Mouse (Mus musculus): ENCODE results near the gene Cul9. TPM values are rescaled to one million over a fixed set of nuclear protein-coding genes. Genes with fewer than 3 reads are reported as not detected.

The Cul9 gene
- polyA plus RNA-seq, 1 experiment from 2014 or later, result 6.5 TPM

- Histone ChIP-seq H3K4me1 (replicated peaks; ENCODE audit: insufficient read depth, low read length) (peaks cover 7% of the 10 kb centered on the region), H3K27me3 (ENCODE audit: insufficient read depth, low read length) (peaks cover 27% of the 10 kb centered on the region), H3K36me3 (ENCODE audit: insufficient read depth, low read length) (no peaks in the 10 kb centered on the region), H3K9me3 (replicated peaks; ENCODE audit: low read length) (no peaks in the 10 kb centered on the region), H3K4me3 (replicated peaks; ENCODE audit: low read depth, low read length) (peak within 1 kb of the TSS; percentile 24), H3K9ac (ENCODE audit: low read depth, low read length) (0 out of 2 replicates have a peak within 1 kb of the TSS, but pooled peaks have one; percentile 23), H3K4me2 (ENCODE audit: low read length) (peak within 1 kb of the TSS; percentile 49), H3K27ac (no peak within 1 kb of the TSS)
- ATAC-seq (replicated peaks; ENCODE audit: low FRiP score, low read depth) (0 out of 2 replicates have a peak, but pooled peaks have one; percentile 31), DNase-seq (ENCODE audit: low spot score) (no peak)
- TF ChIP-seq CTCF (IDR thresholded peaks at IDR 0.05; ENCODE audit: low read depth), result no peak
- 3% methylated on average over 24 of the region's 49 CpGs for WGBS
Measured at GRCm38 (mm10) chr17:46487431-46487830, 58.8 kb downstream of the Cul9 start, which contains the start of gene Ttbk1. Ttbk1 (minus strand) TSS chr17:46487675.

- Histone ChIP-seq H3K27me3 (ENCODE audit: insufficient read depth, low read length) (peaks cover 27% of the 10 kb centered on the region), H3K4me2 (ENCODE audit: low read length) (peak overlapping the region; percentile 49), H3K9ac (ENCODE audit: low read depth, low read length) (0 out of 2 replicates have a peak overlapping the region, but pooled peaks have one; percentile 23), H3K4me1 (replicated peaks; ENCODE audit: insufficient read depth, low read length) (peaks cover 7% of the 10 kb centered on the region), H3K36me3 (ENCODE audit: insufficient read depth, low read length) (no peaks in the 10 kb centered on the region), H3K27ac (no peak overlapping the region), H3K9me3 (replicated peaks; ENCODE audit: low read length) (no peaks in the 10 kb centered on the region), H3K4me3 (replicated peaks; ENCODE audit: low read depth, low read length) (peak overlapping the region; percentile 24)
- 6% methylated on average over 8 of the region's 22 CpGs for WGBS
- DNase-seq (ENCODE audit: low spot score), result no peak
- ATAC-seq (replicated peaks; ENCODE audit: low FRiP score, low read depth), result no peak
- TF ChIP-seq CTCF (IDR thresholded peaks at IDR 0.05; ENCODE audit: low read depth), result no peak
Measured at GRCm38 (mm10) chr17:46486995-46487394, 59.2 kb downstream of the Cul9 start.

GRCm38 (mm10) chr17:46484461-46484875 is 61.7 kb downstream of the Cul9 start:
- Histone ChIP-seq H3K9me3 (replicated peaks; ENCODE audit: low read length) (no peaks in the 10 kb centered on the region), H3K4me2 (ENCODE audit: low read length) (peak overlapping the region; percentile 60), H3K27ac (peak overlapping the region; percentile 37; the same call in 1 of the 2 replicates), H3K4me3 (replicated peaks; ENCODE audit: low read depth, low read length) (peak overlapping the region; percentile 26; the same call in 1 of the 2 replicates), H3K9ac (ENCODE audit: low read depth, low read length) (0 out of 2 replicates have a peak overlapping the region, but pooled peaks have one; percentile 28), H3K36me3 (ENCODE audit: insufficient read depth, low read length) (no peaks in the 10 kb centered on the region), H3K27me3 (ENCODE audit: insufficient read depth, low read length) (peaks cover 27% of the 10 kb centered on the region), H3K4me1 (replicated peaks; ENCODE audit: insufficient read depth, low read length) (peaks cover 7% of the 10 kb centered on the region)
- ATAC-seq (replicated peaks; ENCODE audit: low FRiP score, low read depth), result peak; percentile 33; the same call in 1 of the 2 replicates
- no peak for DNase-seq (ENCODE audit: low spot score)
- peak; percentile 24; the same call in 1 of the 2 replicates for TF ChIP-seq CTCF (IDR thresholded peaks at IDR 0.05; ENCODE audit: low read depth)
- WGBS, result 15% methylated on average over 6 of the region's 6 CpGs

GRCm38 (mm10) chr17:46484021-46484431 is 62.2 kb downstream of the Cul9 start:
- DNase-seq (ENCODE audit: low spot score) (peak; percentile 37), ATAC-seq (replicated peaks; ENCODE audit: low FRiP score, low read depth) (peak; percentile 71)
- peak overlapping the region; percentile 26 for H3K4me3 ChIP-seq (replicated peaks; ENCODE audit: low read depth, low read length)
- peak overlapping the region; percentile 60 for H3K4me2 ChIP-seq (ENCODE audit: low read length)
- no peaks in the 10 kb centered on the region for H3K9me3 ChIP-seq (replicated peaks; ENCODE audit: low read length)
- peaks cover 27% of the 10 kb centered on the region for H3K27me3 ChIP-seq (ENCODE audit: insufficient read depth, low read length)
- WGBS, result 0% methylated on average over 13 of the region's 13 CpGs
- no peaks in the 10 kb centered on the region for H3K36me3 ChIP-seq (ENCODE audit: insufficient read depth, low read length)
- peak overlapping the region; percentile 37 for H3K27ac ChIP-seq
- TF ChIP-seq CTCF (IDR thresholded peaks at IDR 0.05; ENCODE audit: low read depth), result no peak
- H3K9ac ChIP-seq (ENCODE audit: low read depth, low read length), result peak overlapping the region; percentile 28; the same call in 1 of the 2 replicates
- H3K4me1 ChIP-seq (replicated peaks; ENCODE audit: insufficient read depth, low read length), result peaks cover 7% of the 10 kb centered on the region

- H3K4me3 ChIP-seq (replicated peaks; ENCODE audit: low read depth, low read length), result peak overlapping the region; percentile 26
- peaks cover 7% of the 10 kb centered on the region for H3K4me1 ChIP-seq (replicated peaks; ENCODE audit: insufficient read depth, low read length)
- DNase-seq (ENCODE audit: low spot score) (peak; percentile 62), ATAC-seq (replicated peaks; ENCODE audit: low FRiP score, low read depth) (peak; percentile 59)
- no peaks in the 10 kb centered on the region for H3K36me3 ChIP-seq (ENCODE audit: insufficient read depth, low read length)
- peaks cover 25% of the 10 kb centered on the region for H3K27me3 ChIP-seq (ENCODE audit: insufficient read depth, low read length)
- H3K9me3 ChIP-seq (replicated peaks; ENCODE audit: low read length), result no peaks in the 10 kb centered on the region
- H3K9ac ChIP-seq (ENCODE audit: low read depth, low read length), result no peak overlapping the region; the same call in 1 of the 2 replicates
- no peak for TF ChIP-seq CTCF (IDR thresholded peaks at IDR 0.05; ENCODE audit: low read depth)
- 1% methylated on average over 16 of the region's 16 CpGs for WGBS
- H3K4me2 ChIP-seq (ENCODE audit: low read length), result peak overlapping the region; percentile 60
- peak overlapping the region; percentile 37; the same call in 1 of the 2 replicates for H3K27ac ChIP-seq
Measured at GRCm38 (mm10) chr17:46483561-46484001, 62.6 kb downstream of the Cul9 start.

GRCm38 (mm10) chr17:46477286-46477685 is 68.9 kb downstream of the Cul9 start:
- ATAC-seq (replicated peaks; ENCODE audit: low FRiP score, low read depth) (peak; percentile 29; the same call in 1 of the 2 replicates), DNase-seq (ENCODE audit: low spot score) (no peak)
- no peak overlapping the region for H3K4me3 ChIP-seq (replicated peaks; ENCODE audit: low read depth, low read length)
- 40% methylated on average over 15 of the region's 15 CpGs for WGBS
- no peaks in the 10 kb centered on the region for H3K27me3 ChIP-seq (ENCODE audit: insufficient read depth, low read length)
- H3K4me2 ChIP-seq (ENCODE audit: low read length), result no peak overlapping the region
- H3K36me3 ChIP-seq (ENCODE audit: insufficient read depth, low read length), result no peaks in the 10 kb centered on the region
- no peaks in the 10 kb centered on the region for H3K4me1 ChIP-seq (replicated peaks; ENCODE audit: insufficient read depth, low read length)
- no peak overlapping the region for H3K27ac ChIP-seq
- no peaks in the 10 kb centered on the region for H3K9me3 ChIP-seq (replicated peaks; ENCODE audit: low read length)
- no peak for TF ChIP-seq CTCF (IDR thresholded peaks at IDR 0.05; ENCODE audit: low read depth)
- no peak overlapping the region for H3K9ac ChIP-seq (ENCODE audit: low read depth, low read length)
